10 mouse cellular contexts compared by ENCODE assay signal in genomic region chr14:76417346-76417745, GRCm38 (mm10). TPM values are rescaled to one million over a fixed set of nuclear protein-coding genes. Genes with fewer than 3 reads are reported as not detected.
DNase-seq lines count a peak whose midpoint lies in the region; ATAC-seq lines count a peak whose summit lies in the region.
"Had no signal": no experiment of that assay in that cellular context is flagged by ENCODE, and none has a peak within 500 bp of the region (broad histone marks: within the 10 kb centered on the region; RNA-seq: fewer than 3 reads in every experiment).

No protein-coding gene starts in this region.

- peak overlapping the region; percentile 93 for H3K4me2 ChIP-seq in forebrain, embryonic 13.5 days

- H3K36me3 ChIP-seq in forebrain, embryonic 13.5 days (ENCODE audit: poor library complexity, severe bottlenecking) = peaks cover 30% of the 10 kb centered on the region
- H3K36me3 ChIP-seq in limb, embryonic 10.5 days = peaks cover 50% of the 10 kb centered on the region
- H3K36me3 ChIP-seq: G1E had no signal

- intact Hi-C loops in left cerebral cortex, postnatal 4 days (cut with DNase I) = no loop called here

- peak; percentile 41 to 44 for DNase-seq in left cerebral cortex, adult 18-20 months (ENCODE audit: low spot score in 2 of 2)
- DNase-seq in left cerebral cortex, postnatal 4 days = no peak
- DNase-seq in limb, embryonic 10.5 days (ENCODE audit: low spot score) = no peak
- peak; percentile 54 to 60 for DNase-seq in right cerebral cortex, adult 2 months (ENCODE audit: low spot score in 2 of 2)
- no peak for DNase-seq in thymus, postnatal 14 days
- no peak for DNase-seq in ovary, postnatal 14 days (ENCODE audit: low spot score)
- no peak for DNase-seq in kidney, adult 8-10 months
- DNase-seq: thymus, postnatal 4 days had no signal

- peak overlapping the region; percentile 100 for H3K9ac ChIP-seq in forebrain, embryonic 13.5 days

- H3K27ac ChIP-seq in forebrain, embryonic 13.5 days = no peak overlapping the region
- H3K27ac ChIP-seq in limb, embryonic 10.5 days = no peak overlapping the region

- no peaks in the 10 kb centered on the region for H3K27me3 ChIP-seq in forebrain, embryonic 13.5 days
- no peaks in the 10 kb centered on the region for H3K27me3 ChIP-seq in limb, embryonic 10.5 days (ENCODE audit: low read depth, poor library complexity, severe bottlenecking)

- 91% methylated on average over 17 of the region's 17 CpGs for WGBS in forebrain, embryonic 13.5 days
- 95% methylated on average over 17 of the region's 17 CpGs for WGBS in limb, embryonic 10.5 days

- peak overlapping the region; percentile 98 for H3K4me3 ChIP-seq in forebrain, embryonic 13.5 days
- peak overlapping the region; percentile 94 for H3K4me3 ChIP-seq in limb, embryonic 10.5 days

- ATAC-seq in forebrain, embryonic 13.5 days = no peak

- no peaks in the 10 kb centered on the region for H3K9me3 ChIP-seq in forebrain, embryonic 13.5 days (replicated peaks)
- H3K9me3 ChIP-seq in limb, embryonic 10.5 days (replicated peaks) = no peaks in the 10 kb centered on the region

- H3K4me1 ChIP-seq in forebrain, embryonic 13.5 days = peaks cover 63% of the 10 kb centered on the region
- H3K4me1 ChIP-seq in limb, embryonic 10.5 days = peaks cover 60% of the 10 kb centered on the region

RNA-seq across cellular contexts. Expression of gene Tsc22d1, which starts 2.6 kb away (rescaled TPM):
- total RNA-seq in left cerebral cortex, adult 18-20 months (2021) = 100 to 1,000 TPM; 555 to 587 TPM
- 100 to 1,000 TPM; 619 to 641 TPM for total RNA-seq in left cerebral cortex, postnatal 4 days (2021)
- polyA plus RNA-seq in forebrain, embryonic 13.5 days (2015; fragmentation: Nextera tagmentation; extraction: Ambion mirVana) = 475 and 490 TPM in 2 replicates
- polyA plus RNA-seq in limb, embryonic 10.5 days (2016; fragmentation: Nextera tagmentation; extraction: Ambion mirVana) = 316 and 343 TPM in 2 replicates

Comparison
In these comparisons a context has a peak if more than half of its experiments do, and no peak if none do; other contexts are left out.
1. DNase-seq: peak in left cerebral cortex, adult 18-20 months (2 of 2) and right cerebral cortex, adult 2 months (2 of 2); none in left cerebral cortex, postnatal 4 days (single experiment), limb, embryonic 10.5 days (single experiment), thymus, postnatal 14 days (single experiment), ovary, postnatal 14 days (single experiment) and kidney, adult 8-10 months (0 of 2).